Mouse (Mus musculus) G1E (cell line): Measurements from ENCODE around the gene Dll4. TPM values are rescaled to one million over a fixed set of nuclear protein-coding genes. Genes with fewer than 3 reads are reported as not detected.

ENCODE experiments used
- ATAC-seq: 2 replicates; pipeline ENCODE4 v1.8.0; 2016; ENCODE audit warnings: mild to moderate bottlenecking; ENCODE audit not compliant: insufficient number of reproducible peaks, poor library complexity, low FRiP score, severe bottlenecking; ENCODE audit errors: extremely low read depth
- DNase-seq: peaks from one replicate; pipeline ENCODE4 v3.0.0; 2012; ENCODE audit warnings: low spot score
- H3K27me3 ChIP-seq: 2 replicates; pipeline ENCODE4 v1.6.1; 2012; ENCODE audit warnings: mild to moderate bottlenecking, low read length, inconsistent platforms; ENCODE audit not compliant: insufficient read depth
- H3K36me3 ChIP-seq: replicated peaks from 2 replicates; pipeline ENCODE3; 2012; ENCODE audit warnings: mild to moderate bottlenecking, inconsistent platforms
- H3K4me1 ChIP-seq: 2 replicates; pipeline ENCODE4 v1.6.1; 2012; ENCODE audit warnings: low read depth, low read length, inconsistent platforms, mixed read lengths; ENCODE audit not compliant: insufficient read depth
- H3K4me3 ChIP-seq: 2 replicates; pipeline ENCODE4 v1.5.1; 2012; ENCODE audit warnings: low read depth, mild to moderate bottlenecking, inconsistent platforms, low read length, moderate library complexity, mixed read lengths
- H3K9me3 ChIP-seq: replicated peaks from 2 replicates; pipeline ENCODE4 v1.6.1; 2012; ENCODE audit warnings: inconsistent platforms
- CTCF ChIP-seq: IDR thresholded peaks from 2 replicates; pipeline ENCODE4 v1.5.1; 2012; ENCODE audit warnings: low read depth, low read length, inconsistent platforms, mixed read lengths
- GATA1 ChIP-seq: IDR thresholded peaks from 2 replicates; pipeline ENCODE4 v1.6.1; 2012; ENCODE audit warnings: borderline replicate concordance, low read length, inconsistent platforms, mixed read lengths
- GATA2 ChIP-seq: IDR thresholded peaks from 2 replicates; pipeline ENCODE4 v1.6.1; 2012; ENCODE audit warnings: low read depth, low read length, inconsistent platforms, borderline replicate concordance
- POLR2AphosphoS5 ChIP-seq: IDR thresholded peaks from 2 replicates; pipeline ENCODE4 v1.6.1; 2012; ENCODE audit warnings: low read depth, low read length, inconsistent platforms; ENCODE audit not compliant: insufficient replicate concordance
- TAL1 ChIP-seq: conservative IDR thresholded peaks from 2 replicates; pipeline ENCODE4 v1.6.1; 2012; ENCODE audit warnings: low read depth, low read length, inconsistent platforms, mixed read lengths
- polyA plus RNA-seq: library from polyadenylated mRNA; stranded (reverse); fragments of >175 nt; gene quantifications from 2 replicates; pipeline ENCODE4 v1.2.3, GENCODE M21; 2012
- total RNA-seq, 2 experiments: library from RNA; stranded (forward) in 1 of 2; stranded (reverse) in 1 of 2; fragments of 200-1000 nt in 1 of 2; fragments of >200 nt in 1 of 2; fragmentation: Nextera tagmentation in 1 of 2; gene quantifications; 2 replicates each; pipeline ENCODE4 v1.2.3; 2014 to 2017

Dll4 gene
- total and polyA plus RNA-seq, 3 experiments, result 0.09 to 0.33 (median 0.23) TPM

GRCm38 (mm10) chr2:119297506-119297905 is 28.1 kb upstream of the Dll4 start:
- H3K9me3 ChIP-seq, result no peaks in the 10 kb centered on the region
- ATAC-seq, result no peak
- peaks cover 83% of the 10 kb centered on the region for H3K4me1 ChIP-seq
- H3K4me3 ChIP-seq, result no peak overlapping the region
- TF ChIP-seq CTCF (no peak), TAL1 (no peak), GATA2 (no peak), GATA1 (no peak), POLR2AphosphoS5 (no peak)
- no peaks in the 10 kb centered on the region for H3K27me3 ChIP-seq
- DNase-seq, result no peak
- H3K36me3 ChIP-seq, result peaks cover 91% of the 10 kb centered on the region

GRCm38 (mm10) chr2:119298330-119298729 is 27.3 kb upstream of the Dll4 start:
- DNase-seq, result no peak
- no peaks in the 10 kb centered on the region for H3K9me3 ChIP-seq
- H3K27me3 ChIP-seq, result no peaks in the 10 kb centered on the region
- peaks cover 85% of the 10 kb centered on the region for H3K4me1 ChIP-seq
- TF ChIP-seq TAL1, result no peak
- no peak for TF ChIP-seq GATA1
- no peak for TF ChIP-seq CTCF
- TF ChIP-seq POLR2AphosphoS5, result no peak
- no peak for TF ChIP-seq GATA2
- H3K36me3 ChIP-seq, result peaks cover 86% of the 10 kb centered on the region
- ATAC-seq, result no peak
- no peak overlapping the region for H3K4me3 ChIP-seq

GRCm38 (mm10) chr2:119298839-119299238 is 26.7 kb upstream of the Dll4 start:
- no peak for DNase-seq
- H3K36me3 ChIP-seq, result peaks cover 81% of the 10 kb centered on the region
- TF ChIP-seq GATA1 (no peak), POLR2AphosphoS5 (no peak), TAL1 (no peak), CTCF (no peak), GATA2 (no peak)
- peaks cover 86% of the 10 kb centered on the region for H3K4me1 ChIP-seq
- no peak overlapping the region for H3K4me3 ChIP-seq
- no peak for ATAC-seq
- H3K9me3 ChIP-seq, result no peaks in the 10 kb centered on the region
- H3K27me3 ChIP-seq, result no peaks in the 10 kb centered on the region

DNA sequence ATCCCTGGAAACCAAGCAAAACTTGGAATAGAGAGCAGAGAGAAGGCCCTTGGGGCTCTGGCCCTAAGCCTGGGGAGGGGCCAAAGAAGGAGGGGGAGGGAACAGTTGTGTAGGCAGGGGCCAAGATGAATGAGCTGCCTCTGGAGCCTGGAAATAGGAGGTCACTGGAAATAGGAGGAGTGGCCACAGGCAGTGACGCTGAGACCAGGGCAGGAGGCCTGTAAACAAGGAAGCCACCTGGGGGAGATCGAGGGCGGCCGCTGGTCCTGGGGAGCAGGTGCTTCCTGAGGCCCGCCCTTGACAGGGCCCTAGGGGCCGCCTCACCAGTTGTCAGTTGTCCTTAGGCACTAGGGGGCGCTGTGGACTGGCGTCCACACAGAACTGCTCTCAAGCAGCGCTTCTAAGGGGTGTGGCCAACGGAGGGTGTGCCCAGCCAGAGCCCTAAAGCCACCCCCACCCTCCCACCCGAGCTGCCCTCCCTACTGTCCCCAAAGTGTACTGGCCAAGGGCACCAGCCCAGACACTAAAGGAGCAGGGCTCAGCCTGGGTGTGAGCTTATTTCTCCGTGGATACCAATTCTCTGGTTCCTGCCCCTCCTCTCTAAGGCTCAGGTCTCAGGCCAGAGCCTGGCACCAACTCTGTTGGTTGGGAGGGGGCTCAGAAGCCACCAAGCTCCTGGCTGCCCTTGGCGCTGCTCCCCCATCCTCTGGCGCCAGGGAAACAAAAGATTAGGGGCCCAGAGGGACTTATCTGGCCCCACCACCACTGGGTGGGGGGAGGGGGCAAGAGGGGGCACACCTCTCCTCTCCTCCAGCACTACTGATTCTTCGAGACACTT is 25.4 kb upstream of the Dll4 start:
- peaks cover 87% of the 10 kb centered on the region for H3K4me1 ChIP-seq
- no peaks in the 10 kb centered on the region for H3K9me3 ChIP-seq
- peak; percentile 48 for ATAC-seq
- H3K27me3 ChIP-seq, result no peaks in the 10 kb centered on the region
- peak; percentile 58 for TF ChIP-seq CTCF
- TF ChIP-seq TAL1, result no peak; the same call in 1 of the 2 replicates
- TF ChIP-seq POLR2AphosphoS5, result no peak
- no peak for TF ChIP-seq GATA2
- DNase-seq, result peak; percentile 81
- H3K36me3 ChIP-seq, result peaks cover 67% of the 10 kb centered on the region
- peak overlapping the region; percentile 63; the same call in 1 of the 2 replicates for H3K4me3 ChIP-seq

DNA sequence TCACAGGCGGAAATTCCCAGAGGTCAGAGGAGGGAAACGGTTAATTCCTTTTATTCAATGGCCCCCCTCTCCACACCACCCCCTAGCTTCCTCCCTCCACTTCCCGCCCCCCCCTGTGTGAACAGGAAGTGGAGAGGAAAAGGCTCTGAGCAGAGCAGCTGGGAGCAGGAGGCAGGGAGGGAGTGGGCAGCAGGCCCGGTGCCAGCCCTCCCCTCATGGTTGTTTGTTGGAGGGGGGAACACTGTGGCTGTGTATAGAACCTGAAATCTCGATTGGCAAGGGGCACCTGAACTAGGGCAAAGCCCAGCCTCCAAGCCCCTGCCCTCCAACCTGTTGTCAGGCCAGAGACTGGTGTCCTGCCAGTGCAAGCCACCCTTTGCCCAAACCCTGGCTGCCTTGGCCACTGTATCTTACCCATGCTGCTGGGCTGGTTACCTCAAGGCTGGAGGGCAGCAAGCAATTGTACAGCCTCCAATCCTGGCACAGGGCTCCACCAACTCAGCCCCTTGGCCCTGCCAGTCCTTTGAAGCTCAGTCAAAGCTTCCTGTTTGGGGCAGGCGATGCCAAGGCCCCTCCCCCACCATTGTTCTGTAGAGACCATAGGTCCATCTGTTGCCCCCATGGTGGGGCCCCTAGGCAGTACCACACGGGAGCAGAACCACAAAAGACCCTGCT is 24.6 kb upstream of the Dll4 start:
- no peak for DNase-seq
- H3K4me1 ChIP-seq, result peaks cover 92% of the 10 kb centered on the region

GRCm38 (mm10) chr2:119302876-119303275 is 22.7 kb upstream of the Dll4 start:
- TF ChIP-seq GATA1 (no peak), CTCF (no peak), TAL1 (no peak), POLR2AphosphoS5 (no peak), GATA2 (no peak)
- ATAC-seq, result no peak
- H3K27me3 ChIP-seq, result no peaks in the 10 kb centered on the region
- peaks cover 89% of the 10 kb centered on the region for H3K4me1 ChIP-seq
- DNase-seq, result no peak
- no peaks in the 10 kb centered on the region for H3K9me3 ChIP-seq
- peak overlapping the region; percentile 40; the same call in 1 of the 2 replicates for H3K4me3 ChIP-seq
- peaks cover 43% of the 10 kb centered on the region for H3K36me3 ChIP-seq

More for the DNA sequence above, 24.6 kb upstream of the Dll4 start:
- Histone ChIP-seq H3K36me3 (peaks cover 61% of the 10 kb centered on the region), H3K27me3 (no peaks in the 10 kb centered on the region), H3K9me3 (no peaks in the 10 kb centered on the region), H3K4me3 (peak overlapping the region; percentile 63; the same call in 1 of the 2 replicates)
- TF ChIP-seq POLR2AphosphoS5 (no peak), CTCF (no peak), GATA2 (no peak), GATA1 (no peak), TAL1 (no peak)
- no peak for ATAC-seq
